Mouse (Mus musculus): ENCODE measurements around the gene Sub1.

DNA sequence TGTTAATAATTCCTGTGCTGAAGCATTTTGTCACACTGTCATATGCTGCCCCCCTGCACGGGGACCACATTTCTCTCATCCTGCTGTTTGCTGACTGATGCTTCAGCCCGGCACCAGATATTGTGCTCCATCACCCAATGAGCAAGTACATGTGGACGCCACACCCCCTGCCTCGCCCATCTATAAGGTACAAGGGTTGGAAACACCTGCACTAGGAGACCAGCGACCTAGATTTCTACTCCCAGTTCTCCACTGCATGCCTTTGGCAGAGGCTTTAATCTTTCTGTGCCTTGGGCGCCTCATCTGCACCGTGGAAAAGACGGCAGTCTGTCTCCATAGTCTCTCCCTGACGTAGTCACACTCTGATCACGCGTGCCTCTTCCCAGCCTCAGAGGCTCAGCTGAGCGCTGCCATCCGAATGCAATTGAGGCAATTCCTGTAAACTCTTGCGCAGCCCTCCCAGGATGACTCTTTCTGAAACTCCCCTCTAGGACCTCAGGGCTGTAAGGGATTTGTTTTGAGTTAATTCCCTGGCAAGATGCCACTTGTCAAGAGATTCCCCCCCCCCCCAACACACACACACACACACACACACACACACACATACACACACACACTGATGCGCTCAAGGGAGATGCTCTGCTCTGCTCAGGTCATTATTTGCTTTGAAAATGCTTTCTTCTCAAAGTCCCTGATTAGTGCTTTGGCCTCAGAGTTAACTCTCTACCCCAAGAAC is 43.1 kb upstream of the Sub1 start:
- no peak for TF ChIP-seq EP300 (IDR thresholded peaks at IDR 0.05)
- TF ChIP-seq CTCF (IDR thresholded peaks at IDR 0.05) = no peak
